Mouse (Mus musculus) cerebellum, adult 11 months (tissue): ENCODE results near the gene B4galt1.

Source experiments
- DNase-seq: peaks from one replicate; pipeline ENCODE4 v3.0.0; 2022

B4galt1 gene

DNA sequence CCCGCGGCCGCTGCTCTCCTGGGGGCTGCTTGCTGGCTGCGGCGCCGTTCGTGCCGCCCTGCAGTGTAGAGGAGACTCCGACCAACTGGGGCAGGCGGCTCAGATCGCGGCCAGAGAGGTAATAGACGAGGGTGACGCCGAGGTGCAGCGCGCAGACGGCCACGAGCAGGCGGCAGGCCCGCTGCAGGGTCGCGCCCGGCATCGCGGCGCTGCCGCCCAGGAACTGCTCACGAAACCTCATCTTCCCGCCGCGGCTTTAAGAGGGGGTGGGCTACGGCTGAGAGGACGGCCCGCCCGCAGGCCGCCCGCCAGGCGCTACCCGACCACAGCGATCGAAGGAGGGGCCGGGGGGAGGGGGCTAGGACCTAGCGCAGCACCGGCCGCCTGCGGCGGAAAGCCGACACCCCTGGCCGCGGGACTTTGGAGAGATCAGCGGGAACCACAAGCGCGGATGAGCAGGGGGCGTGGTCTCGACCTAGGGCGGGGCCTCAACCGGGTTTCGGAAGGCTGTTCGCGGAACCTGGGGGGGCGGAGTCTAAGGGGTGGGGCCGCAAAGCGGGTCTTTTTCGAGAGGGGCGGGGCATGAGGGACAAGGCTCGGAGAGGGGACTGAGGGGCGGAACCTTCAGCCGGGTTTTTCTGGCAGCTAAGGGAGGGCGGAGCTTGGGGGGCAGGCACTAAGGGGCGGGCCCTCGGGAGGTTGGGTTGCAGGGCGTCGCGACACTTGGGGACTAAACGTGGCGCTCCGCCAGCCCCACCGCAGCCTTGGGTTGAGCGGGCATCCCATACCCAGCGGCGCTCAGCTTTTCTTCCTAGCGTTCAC lies at the start of gene B4galt1:
Gene B4galt1 (minus strand): TSS at position 441 of the 822 bp plus-strand sequence.
- peak; percentile 88 for DNase-seq

DNA sequence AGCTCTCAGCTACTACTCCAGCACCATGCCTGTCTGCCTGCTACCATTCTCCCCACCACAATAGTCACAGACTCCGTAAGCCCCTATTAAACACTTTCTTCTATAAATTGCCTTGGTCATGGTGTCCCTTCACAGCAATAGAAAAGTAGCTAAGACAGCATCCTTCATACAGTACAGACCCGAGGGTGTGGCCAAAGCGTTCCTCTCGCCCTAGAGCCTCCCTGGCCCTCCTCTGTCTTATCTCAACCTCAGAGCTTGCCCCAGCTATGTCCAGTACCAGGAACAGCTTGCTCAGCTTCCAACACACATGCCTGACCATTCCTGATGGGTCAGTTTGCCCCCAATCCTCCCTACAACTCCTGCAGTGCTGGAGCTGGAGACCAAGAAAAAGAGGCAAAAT lies 46.8 kb upstream of the B4galt1 start:
- no peak for DNase-seq

DNA sequence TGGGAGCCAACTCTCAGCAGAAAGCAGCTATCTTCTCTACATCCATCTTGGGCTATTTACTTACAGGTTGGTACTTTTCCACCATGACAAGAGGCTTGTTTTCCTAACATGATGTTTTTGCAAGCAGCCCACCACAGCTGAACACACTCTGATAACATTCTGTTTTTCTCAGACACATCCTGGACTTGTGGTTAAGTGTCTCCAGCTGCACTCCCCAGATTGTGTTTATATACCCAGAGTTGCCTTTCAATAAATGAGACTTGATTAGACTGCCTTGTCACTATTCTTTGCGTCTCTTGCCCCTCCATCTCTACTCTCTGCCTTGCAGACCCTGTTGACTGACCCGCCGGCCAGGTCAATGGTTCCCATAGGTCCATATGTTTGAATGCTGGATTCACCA lies 46.3 kb upstream of the B4galt1 start:
- DNase-seq: no peak

DNA sequence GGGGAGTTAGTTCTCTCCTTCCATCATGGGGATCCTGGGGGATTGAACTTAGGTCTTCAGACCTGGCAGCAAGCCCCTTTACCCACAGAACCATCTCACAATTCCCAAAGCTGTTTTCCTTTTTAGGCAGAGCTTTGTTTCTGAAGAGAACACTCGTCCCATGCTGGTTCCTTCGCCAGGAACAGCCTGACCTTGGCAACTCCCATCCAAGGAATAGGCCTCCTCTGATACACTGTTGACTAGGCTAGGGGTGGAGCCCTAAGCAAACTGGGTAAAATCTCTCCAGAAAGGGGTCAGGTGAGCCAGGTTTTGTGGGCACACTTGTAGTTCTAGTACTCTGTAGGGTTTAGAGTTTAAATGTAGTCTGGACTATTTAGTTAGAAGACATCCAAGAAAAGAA lies 45.5 kb upstream of the B4galt1 start:
- DNase-seq: no peak

DNA sequence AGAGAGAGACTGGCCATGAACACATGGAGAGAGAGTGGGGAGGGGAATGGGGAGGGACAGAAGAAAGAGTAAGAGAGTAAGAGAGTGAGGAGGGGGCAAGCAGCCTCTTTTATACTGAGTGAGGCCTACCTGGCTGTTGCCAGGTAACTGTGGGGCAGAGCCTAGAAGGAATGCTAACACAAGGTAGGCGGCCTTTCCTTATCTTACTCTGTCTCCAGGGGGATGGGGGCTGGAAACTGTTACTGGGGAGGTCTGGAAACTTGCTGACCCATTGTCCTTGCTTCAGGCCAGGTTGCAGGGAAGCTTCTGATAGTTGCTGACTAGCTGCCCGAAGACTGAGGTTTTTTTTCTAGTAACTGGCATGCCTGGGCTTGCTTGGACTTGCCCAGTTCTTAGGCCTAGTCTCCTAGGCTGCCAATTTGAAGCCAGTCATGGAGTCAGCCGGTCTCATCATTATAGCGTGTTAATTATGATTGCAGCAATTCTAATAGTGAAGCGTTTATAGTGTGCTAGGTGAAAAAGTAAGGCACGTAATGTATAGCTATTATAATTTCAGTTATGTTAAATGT lies 44.8 kb upstream of the B4galt1 start:
- DNase-seq: no peak

DNA sequence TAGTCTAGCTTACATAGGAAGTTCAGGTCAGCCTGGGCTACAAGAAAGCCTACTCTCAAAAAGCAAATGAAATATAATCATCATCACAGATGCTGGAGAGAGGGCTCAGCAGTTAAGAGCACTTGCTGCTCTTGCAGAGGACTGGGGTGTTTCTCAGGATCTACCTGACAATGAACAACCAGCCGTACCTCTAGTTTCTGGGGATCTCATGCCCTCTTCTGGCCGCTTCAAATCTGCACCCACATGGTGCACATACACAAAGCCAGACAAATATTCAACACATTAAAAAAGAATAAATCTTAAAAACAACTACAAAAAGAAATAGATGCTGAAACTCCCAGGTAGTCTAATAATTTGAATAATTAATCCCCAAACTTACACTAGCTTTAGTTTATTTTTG lies 41.8 kb upstream of the B4galt1 start:
- no peak for DNase-seq

DNA sequence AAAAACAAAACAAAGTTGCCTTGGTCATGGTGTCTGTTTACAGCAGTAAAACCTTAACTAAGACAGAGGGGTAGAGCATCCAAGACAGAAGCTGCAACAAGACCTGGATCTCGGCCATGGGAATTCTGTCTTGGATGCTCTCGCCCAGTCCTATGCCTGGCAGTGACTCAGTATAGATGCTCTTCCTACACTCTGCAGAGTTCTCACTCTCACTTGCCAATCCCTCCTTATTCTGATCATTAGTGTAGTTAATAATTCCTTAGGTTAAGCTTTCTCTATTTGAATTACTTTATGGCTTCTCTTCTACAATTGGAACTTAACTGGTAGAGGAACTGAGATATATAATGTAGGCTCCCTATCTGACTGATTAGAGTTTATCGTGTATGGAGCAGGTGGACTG lies 41.3 kb upstream of the B4galt1 start:
- DNase-seq: no peak

DNA sequence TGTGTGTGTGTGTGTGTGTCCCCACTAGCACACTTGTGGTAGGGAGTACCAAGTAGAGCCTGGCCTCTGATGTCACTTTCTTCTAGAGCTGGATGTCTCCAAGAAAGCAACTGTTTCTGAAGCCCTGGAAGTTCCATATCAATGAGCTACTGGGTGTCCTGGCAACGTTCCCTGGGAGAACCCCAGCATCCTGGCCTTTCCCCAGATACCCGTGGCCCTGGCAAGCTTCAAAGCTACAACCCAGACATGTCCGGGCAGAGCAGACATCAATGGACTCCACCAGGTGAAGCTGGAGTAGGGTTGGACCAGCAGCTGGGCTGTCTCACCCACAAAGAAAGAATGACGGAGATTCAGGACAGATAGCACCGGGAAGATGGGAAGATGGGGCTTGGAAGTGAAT lies 37.4 kb upstream of the B4galt1 start:
- no peak for DNase-seq

DNA sequence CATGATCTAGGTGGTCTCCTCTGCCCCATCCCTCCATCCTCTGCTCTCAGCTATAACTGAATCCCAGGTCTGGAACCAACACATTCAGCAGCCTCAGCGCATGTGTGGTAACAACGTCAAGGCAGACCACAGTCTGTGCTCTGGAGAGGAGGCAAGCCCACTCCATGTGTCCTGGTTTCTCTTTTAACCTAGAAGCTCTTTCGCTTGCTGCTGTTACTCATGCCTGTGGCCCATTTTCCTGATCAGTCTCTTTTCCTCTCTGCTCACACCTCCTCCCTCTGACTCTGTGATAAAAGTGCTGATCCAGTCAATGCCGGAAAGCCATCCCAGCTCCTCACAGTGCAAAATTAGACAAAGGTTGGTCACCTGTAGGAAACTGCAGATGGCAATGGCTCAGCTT lies 36.2 kb upstream of the B4galt1 start:
- DNase-seq: no peak

DNA sequence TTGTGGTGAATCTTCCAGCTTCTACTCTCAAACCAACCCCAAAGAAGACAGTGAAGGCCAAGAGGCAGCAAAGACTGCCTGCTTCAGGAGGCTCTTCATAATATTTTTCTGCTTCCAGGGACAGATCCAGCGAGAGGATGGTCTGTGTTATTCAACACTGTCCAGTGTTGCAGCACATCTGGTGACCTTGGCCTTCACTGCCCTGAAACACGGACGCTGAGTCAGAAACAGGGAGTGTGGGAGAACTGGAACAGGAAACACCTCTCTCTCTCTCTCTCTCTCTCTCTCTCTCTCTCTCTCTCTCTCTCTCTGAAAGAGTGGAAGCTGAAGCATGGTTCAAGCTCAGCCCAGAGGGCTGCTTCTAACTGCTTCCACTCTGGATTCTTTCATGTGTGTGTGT lies 35.4 kb upstream of the B4galt1 start:
- DNase-seq: no peak

DNA sequence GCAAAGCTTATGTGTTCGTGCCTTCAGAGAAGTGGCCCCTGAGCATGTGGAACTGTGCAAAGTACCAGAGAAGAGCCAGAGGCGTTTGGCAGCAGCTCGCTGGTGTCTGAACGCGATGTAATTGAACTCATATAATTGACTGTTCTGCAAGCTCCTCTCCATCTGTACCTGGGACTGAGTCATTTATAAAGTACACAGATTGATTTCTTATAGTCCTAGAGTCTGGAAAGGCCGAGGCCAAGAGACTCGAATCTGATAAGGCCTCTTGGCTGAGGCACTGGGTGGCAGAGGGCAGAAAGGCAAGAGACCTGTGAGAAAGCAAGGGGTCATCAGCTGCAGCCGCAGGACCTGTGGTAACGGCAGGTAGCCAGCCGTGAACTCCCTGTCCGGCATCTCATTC lies 35.0 kb upstream of the B4galt1 start:
- DNase-seq: no peak

DNA sequence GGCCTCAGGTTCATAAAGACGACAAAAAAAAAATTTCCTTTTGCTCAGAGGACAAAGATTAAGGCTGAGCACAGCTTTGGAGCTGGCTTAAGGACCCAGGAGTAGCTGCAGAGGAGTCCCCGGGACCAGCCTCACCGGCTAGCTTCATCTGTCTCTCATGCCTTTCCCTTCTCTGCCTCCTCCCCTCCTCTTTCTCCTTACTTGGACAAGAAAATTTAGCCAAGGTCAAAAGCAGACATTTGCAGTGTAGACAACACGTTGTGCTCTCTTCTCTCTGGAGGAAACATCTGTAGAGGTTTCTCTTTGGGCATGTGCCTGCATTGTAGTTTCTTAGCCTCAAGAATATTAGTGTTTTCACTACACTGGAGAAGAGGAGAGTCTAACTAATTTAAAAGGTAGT lies 32.1 kb upstream of the B4galt1 start:
- DNase-seq: no peak

DNA sequence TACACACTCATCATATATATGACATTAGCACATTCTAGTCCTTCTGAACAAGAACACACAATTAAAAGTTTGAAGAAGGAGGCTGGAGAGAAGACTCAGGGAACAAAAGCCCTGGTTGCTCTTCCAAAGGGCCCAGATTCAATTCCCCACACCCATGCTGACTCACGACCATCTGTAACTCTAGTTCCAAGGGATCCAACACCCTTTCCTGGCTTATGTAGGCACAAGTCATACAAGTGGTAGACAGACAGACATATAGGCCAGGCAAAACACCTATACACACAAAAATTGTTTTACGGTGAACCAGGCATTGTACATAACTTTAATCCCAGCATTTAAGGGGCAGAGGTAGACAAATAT lies 31.3 kb upstream of the B4galt1 start:
- DNase-seq: no peak

DNA sequence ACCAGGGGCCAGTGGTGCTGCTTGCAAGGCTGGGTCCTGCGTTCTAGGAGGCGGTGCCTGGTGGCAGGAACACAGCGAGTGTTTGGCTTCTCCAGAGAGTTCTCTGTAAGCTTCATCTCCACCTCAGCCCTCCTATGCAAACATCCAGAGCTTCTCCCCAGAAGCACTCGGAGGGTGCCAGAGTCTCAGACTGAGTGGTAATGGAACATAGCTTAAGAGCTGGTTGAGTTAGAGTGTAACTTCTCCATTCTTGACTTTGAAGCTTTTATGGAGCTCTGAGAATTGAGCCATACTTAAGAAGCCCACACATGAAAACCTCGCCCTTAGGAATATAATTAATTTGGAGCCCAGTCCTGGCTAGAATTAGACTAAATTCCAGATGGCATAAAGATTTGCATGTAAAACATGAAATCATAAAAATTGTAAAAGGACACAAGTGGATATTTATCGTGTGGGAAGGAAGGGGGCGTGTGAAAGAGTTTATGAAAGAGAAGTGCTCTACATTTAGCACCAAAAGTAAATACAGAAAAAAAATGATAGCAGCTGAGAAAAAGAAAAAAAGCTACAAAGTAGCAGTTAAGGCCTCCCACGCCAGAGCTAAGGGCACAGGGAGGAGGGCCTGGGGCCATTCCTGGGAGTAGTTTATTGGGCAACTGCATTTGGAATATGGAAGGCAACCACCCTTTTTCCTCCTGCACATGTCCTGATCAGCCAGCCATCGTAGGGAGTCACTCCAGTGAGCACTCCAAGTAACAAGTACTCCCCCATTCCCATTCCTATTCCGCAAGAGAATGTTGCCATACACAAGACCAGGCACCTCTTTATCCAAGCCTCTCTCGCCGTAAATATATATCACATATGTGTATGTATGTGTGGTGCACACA lies 30.7 kb upstream of the B4galt1 start:
- DNase-seq: no peak

DNA sequence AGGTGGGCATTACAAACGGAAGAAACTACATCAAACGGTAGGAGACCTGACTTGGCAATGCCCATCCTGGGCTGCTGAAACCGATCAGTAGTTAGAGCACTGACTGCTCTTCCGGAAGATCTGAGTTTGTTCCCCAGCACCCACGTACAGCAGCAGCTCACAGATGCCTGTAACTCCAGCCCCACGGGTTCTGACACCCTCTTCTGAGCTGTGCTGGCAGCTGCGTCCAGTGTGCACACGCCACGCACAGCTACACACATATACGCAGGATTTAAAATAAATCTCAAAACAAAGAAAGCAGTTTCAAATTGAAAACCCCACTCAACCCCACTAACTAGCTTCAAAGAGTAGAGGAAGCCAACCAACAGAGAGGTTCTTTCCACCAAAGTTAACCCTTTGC lies 29.4 kb upstream of the B4galt1 start:
- DNase-seq: no peak

DNA sequence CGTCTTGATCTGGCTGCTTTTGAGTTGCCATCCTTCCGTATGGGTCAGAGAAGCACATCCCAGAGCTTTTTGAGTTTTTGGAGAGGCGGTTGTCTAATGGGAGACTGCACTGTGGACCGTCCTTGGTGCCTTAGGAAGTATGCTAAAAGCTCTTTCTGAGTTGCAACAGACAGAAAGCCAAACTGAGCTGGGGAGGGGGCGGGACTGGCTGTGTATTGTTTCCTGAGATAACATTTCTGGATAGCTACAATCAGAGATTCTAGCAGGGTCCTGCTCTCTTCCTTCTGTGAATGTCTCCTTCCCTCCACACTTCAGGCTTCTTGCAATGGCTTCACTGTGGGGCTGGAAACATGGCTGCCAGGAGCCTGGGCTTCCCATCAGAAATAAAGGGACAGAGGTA lies 23.7 kb upstream of the B4galt1 start:
- DNase-seq: no peak

DNA sequence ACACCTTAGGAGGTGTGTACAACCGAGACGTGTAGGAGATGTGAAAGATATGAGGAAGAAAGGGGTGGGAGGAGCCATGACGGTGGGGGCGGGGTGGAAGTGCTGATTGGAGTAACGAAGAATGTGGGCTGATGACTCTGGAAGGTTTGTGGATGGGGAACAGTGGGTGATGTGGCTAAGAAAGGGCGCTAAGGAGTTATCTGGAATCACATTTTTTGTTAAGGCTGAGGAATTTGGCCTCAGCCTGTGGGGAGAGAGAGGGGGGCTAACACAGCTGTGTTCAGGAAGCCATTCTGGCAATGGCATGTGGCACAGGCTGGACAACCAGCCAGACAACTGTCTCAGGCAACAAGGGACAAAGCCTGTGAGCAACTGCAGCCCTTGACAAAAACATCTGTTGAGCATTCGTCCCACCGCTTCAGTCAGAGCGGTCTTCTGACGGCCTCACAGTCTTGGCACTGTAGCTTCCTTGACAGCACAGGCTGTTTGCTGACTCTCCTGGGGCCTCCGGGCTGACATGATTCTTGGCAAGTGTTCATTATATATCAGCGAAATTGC lies 23.1 kb upstream of the B4galt1 start:
- no peak for DNase-seq

DNA sequence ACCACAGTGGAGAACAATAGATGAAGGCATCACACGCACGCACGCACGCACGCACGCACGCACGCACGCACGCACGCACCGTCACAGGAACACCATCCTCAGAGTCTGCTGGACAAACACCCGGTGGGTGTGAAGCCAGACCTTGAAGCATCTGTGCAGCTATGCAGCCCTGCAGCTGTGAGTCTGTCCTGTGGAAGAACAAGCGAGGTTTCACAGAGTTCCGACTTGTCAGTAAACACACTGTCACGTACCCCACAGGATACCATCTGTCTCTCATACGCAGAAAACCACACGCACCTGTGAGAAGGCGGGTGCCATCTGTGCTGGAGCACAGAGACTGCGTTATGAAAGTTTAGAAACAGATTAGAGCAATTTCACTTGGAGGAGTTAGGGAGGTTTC lies 22.0 kb upstream of the B4galt1 start:
- no peak for DNase-seq

DNA sequence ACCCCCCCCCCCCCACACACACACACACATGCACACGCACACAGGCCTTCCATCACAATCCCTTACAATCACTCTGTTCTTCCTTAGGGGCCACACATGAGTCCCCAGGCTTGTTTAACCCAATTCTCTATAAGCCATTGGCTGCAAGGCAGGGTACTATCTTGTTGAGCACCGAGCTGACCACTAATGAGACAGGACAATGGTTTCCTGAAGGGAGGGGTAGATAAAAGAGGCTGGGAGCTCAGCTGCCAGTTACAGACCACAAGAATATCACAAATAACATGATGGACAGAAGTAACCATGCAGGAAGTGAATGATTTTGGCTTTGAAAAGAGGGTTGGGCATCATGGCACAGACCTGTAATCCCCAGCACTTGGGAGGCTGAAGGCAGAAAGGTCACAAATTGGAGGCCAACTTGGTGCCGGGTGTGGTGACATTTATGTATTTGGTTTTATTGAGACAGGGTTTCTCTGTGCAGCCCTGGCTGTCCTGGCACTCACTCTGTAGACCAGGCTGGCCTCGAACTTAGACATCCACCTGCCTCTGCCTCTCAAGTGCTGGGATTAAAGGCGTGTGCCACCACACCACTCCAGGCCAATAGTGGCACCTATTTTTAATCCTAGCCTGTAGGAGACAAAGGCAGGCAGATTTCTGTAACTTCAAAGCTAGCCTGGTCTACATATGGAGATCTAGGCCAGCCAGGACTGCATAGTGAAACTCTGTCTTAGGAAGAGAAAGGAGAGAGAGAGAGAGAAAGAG lies 21.2 kb upstream of the B4galt1 start:
- DNase-seq: no peak

DNA sequence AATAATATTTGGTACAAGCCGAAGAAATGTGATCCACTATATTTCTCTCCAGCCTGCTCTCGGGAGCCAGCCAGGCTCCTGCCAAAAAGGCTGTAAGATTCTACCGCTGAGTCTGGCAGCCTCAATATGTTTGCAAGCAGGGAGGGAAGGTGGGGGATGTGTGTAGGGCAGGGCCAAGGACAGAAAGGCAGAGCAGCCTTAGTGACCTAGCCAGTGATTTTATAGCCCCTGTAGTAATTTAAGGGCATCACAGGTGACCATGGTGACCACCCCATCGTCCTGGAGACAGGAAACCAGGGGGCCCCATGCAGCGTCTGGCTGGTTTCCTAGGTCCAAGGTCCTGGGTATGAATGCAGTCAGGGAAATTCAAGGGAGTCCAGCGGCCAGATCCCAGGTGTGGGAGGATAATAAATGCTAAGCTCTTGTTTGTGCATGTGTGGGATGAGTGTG lies 20.4 kb upstream of the B4galt1 start:
- peak; percentile 24 for DNase-seq

DNA sequence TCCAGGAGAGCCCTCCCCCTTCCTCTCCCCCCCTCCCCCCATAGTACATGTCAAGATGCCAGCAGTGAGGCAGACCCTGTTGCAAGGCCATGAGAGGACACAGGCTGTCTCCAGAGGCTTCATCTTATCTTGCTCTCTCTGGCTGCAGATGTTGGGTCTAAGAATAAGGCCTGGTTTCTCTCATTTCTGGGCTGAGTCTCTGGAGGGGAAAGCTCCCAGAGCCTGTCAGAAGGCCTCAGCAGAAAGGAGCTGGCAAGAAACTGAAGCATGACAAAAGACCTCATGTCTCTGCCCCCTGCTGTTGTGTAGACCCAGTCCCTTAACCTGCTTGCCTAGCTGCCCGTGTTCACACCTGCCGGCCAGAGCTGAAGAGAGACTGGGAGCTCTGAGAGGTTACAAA lies 19.5 kb upstream of the B4galt1 start:
- DNase-seq: no peak

DNA sequence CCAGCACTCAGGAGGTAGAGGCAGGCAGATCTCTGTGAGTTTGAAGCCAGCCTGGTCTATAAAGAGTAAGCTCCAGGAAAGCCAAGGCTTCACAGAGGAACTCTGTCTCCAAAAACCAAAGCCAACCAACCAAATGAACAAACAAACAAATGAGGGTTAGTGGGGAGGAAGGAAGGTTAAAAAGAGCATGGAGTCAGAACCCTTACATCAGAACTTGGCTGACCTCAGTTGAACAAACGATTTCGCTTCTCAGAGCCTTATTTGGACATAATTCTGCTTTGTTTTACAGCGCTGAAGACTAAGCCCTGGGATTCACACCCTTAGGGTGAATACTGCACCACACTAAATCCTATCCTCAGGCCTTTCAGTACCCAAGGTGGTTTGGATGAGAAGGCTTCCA lies 18.3 kb upstream of the B4galt1 start:
- DNase-seq: no peak

DNA sequence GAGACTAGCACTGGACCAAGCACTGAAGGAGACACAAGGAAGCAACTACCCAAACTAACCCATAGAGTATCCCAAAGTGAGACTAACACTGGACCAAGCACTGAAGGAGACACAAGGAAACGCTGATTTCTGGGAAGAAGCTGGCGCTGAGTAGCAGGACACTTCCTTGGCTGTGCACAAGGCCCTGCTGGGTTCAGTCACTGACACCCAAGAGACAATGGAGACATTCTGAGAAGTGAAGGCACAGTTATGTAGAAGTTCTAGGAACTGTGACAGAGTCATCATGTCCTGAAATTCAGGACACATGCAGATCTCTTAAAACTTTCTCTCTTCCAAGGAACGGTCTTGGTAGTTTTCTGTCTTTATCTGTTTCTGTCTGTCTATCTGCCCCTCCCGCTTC lies 16.4 kb upstream of the B4galt1 start:
- DNase-seq: no peak
